Mouse (Mus musculus) CH12.LX (cell line): ENCODE results near the gene Unc80. TPM values are rescaled to one million over a fixed set of nuclear protein-coding genes. Genes with fewer than 3 reads are reported as not detected.

Experiments
- DNase-seq: peaks from one replicate; pipeline ENCODE4 v3.0.0-alpha.2; 2013; ENCODE audit errors: extremely low read depth
- H3K27ac ChIP-seq: 2 replicates; pipeline ENCODE4 v1.5.1; 2012; ENCODE audit warnings: low read depth, mild to moderate bottlenecking, control low read depth, moderate library complexity; ENCODE audit not compliant: insufficient read depth
- H3K27me3 ChIP-seq: replicated peaks from 2 replicates; pipeline ENCODE3; 2012; ENCODE audit warnings: inconsistent platforms
- H3K36me3 ChIP-seq, 2 experiments: replicated peaks in 1 of 2; 2 replicates each; pipeline versions ENCODE3 to v1.6.1; 2012; ENCODE audit warnings: inconsistent platforms in 1 of 2, low read length in 1 of 2, mild to moderate bottlenecking in 1 of 2, mixed read lengths in 1 of 2, moderate library complexity in 1 of 2; ENCODE audit not compliant: control insufficient read depth in 1 of 2, insufficient read depth in 1 of 2
- H3K4me1 ChIP-seq, 2 experiments: 2 replicates each; pipeline ENCODE4 v1.6.1; 2012; ENCODE audit warnings: inconsistent platforms in 1 of 2, moderate library complexity in 1 of 2; ENCODE audit not compliant: insufficient read depth in 2 of 2, control insufficient read depth in 1 of 2
- H3K4me2 ChIP-seq: 2 replicates; pipeline ENCODE4 v1.6.1; 2012; ENCODE audit warnings: low read depth, mild to moderate bottlenecking, control low read depth; ENCODE audit not compliant: poor library complexity, insufficient read depth, severe bottlenecking
- H3K4me3 ChIP-seq, 3 experiments: fragments of 150-350 bp in 1 of 3; sonication (generic) in 1 of 3; replicated peaks in 1 of 3; 2 replicates each; pipeline versions ENCODE3 to v1.5.1; 2011 to 2012; ENCODE audit warnings: low read depth in 2 of 3, low read length in 2 of 3, mild to moderate bottlenecking in 2 of 3, moderate library complexity in 2 of 3, control low read depth in 1 of 3, improper control_type of control experiment in 1 of 3, inconsistent platforms in 1 of 3, mixed read lengths in 1 of 3; ENCODE audit not compliant: poor library complexity in 1 of 3
- H3K79me2 ChIP-seq: replicated peaks from 2 replicates; pipeline ENCODE4 v1.6.1; 2012; ENCODE audit warnings: mild to moderate bottlenecking, moderate library complexity; ENCODE audit not compliant: control insufficient read depth, poor library complexity, insufficient read depth, severe bottlenecking; ENCODE audit errors: extremely low read depth
- H3K9ac ChIP-seq: 2 replicates; pipeline ENCODE4 v1.6.1; 2012; ENCODE audit warnings: low read depth, mild to moderate bottlenecking, control low read depth, moderate library complexity; ENCODE audit not compliant: insufficient read depth
- H3K9me3 ChIP-seq: replicated peaks from 2 replicates; pipeline ENCODE3; 2012; ENCODE audit warnings: low read length, inconsistent platforms, mixed read lengths
- BHLHE40 ChIP-seq: IDR thresholded peaks from 2 replicates; pipeline ENCODE4 v1.6.1; 2011; ENCODE audit warnings: mild to moderate bottlenecking, low read depth, low read length, improper control_type of control experiment
- CTCF ChIP-seq, 2 experiments: IDR thresholded peaks in 1 of 2; conservative IDR thresholded peaks in 1 of 2; 2 replicates each; pipeline ENCODE4 v1.5.1; 2011 to 2012; ENCODE audit warnings: low read depth in 2 of 2, low read length in 2 of 2, improper control_type of control experiment in 1 of 2, inconsistent platforms in 1 of 2, mild to moderate bottlenecking in 1 of 2, moderate library complexity in 1 of 2
- E2F4 ChIP-seq: IDR thresholded peaks from 2 replicates; pipeline ENCODE4 v1.6.1; 2011; ENCODE audit warnings: low read depth, low read length, improper control_type of control experiment; ENCODE audit not compliant: insufficient replicate concordance
- ELF1 ChIP-seq: IDR thresholded peaks from 2 replicates; pipeline ENCODE4 v1.6.1; 2014; ENCODE audit warnings: low read depth, mild to moderate bottlenecking, inconsistent platforms, low read length, improper control_type of control experiment
- ETS1 ChIP-seq: conservative IDR thresholded peaks from 2 replicates; pipeline ENCODE4 v1.6.1; 2012; ENCODE audit warnings: low read depth, mild to moderate bottlenecking, inconsistent platforms, low read length, improper control_type of control experiment, moderate library complexity
- GABPA ChIP-seq: IDR thresholded peaks from 2 replicates; pipeline ENCODE4 v1.6.1; 2012; ENCODE audit warnings: low read depth, low read length, improper control_type of control experiment, inconsistent platforms; ENCODE audit not compliant: insufficient replicate concordance
- JUN ChIP-seq: IDR thresholded peaks from 2 replicates; pipeline ENCODE4 v1.6.1; 2011; ENCODE audit warnings: low read depth, mild to moderate bottlenecking, low read length, improper control_type of control experiment, moderate library complexity; ENCODE audit not compliant: insufficient read depth
- KAT2A ChIP-seq: IDR thresholded peaks from 2 replicates; pipeline ENCODE4 v1.6.1; 2012; ENCODE audit warnings: low read length, improper control_type of control experiment, inconsistent platforms; ENCODE audit not compliant: insufficient replicate concordance
- MAFK ChIP-seq: IDR thresholded peaks from 2 replicates; pipeline ENCODE4 v1.6.1; 2011; ENCODE audit warnings: low read length, improper control_type of control experiment; ENCODE audit not compliant: insufficient replicate concordance
- MAX ChIP-seq: IDR thresholded peaks from 2 replicates; pipeline ENCODE4 v1.6.1; 2011; ENCODE audit warnings: low read length, improper control_type of control experiment
- MAZ ChIP-seq: IDR thresholded peaks from 2 replicates; pipeline ENCODE4 v1.6.1; 2012; ENCODE audit warnings: low read depth, mild to moderate bottlenecking, inconsistent platforms, low read length, improper control_type of control experiment, moderate library complexity
- MYC ChIP-seq: IDR thresholded peaks from 2 replicates; pipeline ENCODE4 v1.6.1; 2011; ENCODE audit warnings: low read depth, mild to moderate bottlenecking, improper control_type of control experiment, low read length
- NRF1 ChIP-seq: IDR thresholded peaks from 2 replicates; pipeline ENCODE4 v1.6.1; 2014; ENCODE audit warnings: low read depth, mild to moderate bottlenecking, inconsistent platforms, low read length, improper control_type of control experiment, moderate library complexity
- PAX5 ChIP-seq: IDR thresholded peaks from 2 replicates; pipeline ENCODE4 v1.6.1; 2012; ENCODE audit warnings: low read length, inconsistent platforms, mixed read lengths
- POLR2A ChIP-seq: IDR thresholded peaks from 2 replicates; pipeline ENCODE4 v1.6.1; 2011; ENCODE audit warnings: low read depth, mild to moderate bottlenecking, improper control_type of control experiment, low read length
- POLR2AphosphoS2 ChIP-seq: IDR thresholded peaks from 2 replicates; pipeline ENCODE4 v1.6.1; 2011; ENCODE audit warnings: low read depth, low read length, improper control_type of control experiment
- RAD21 ChIP-seq: IDR thresholded peaks from 2 replicates; pipeline ENCODE4 v1.6.1; 2011; ENCODE audit warnings: low read depth, mild to moderate bottlenecking, low read length, improper control_type of control experiment, moderate library complexity
- RCOR1 ChIP-seq: conservative IDR thresholded peaks from 2 replicates; pipeline ENCODE4 v1.6.1; 2012; ENCODE audit warnings: low read depth, mild to moderate bottlenecking, inconsistent platforms, low read length, improper control_type of control experiment
- SIN3A ChIP-seq: IDR thresholded peaks from 2 replicates; pipeline ENCODE4 v1.6.1; 2012; ENCODE audit warnings: low read length, improper control_type of control experiment, inconsistent platforms
- TBP ChIP-seq: conservative IDR thresholded peaks from 2 replicates; pipeline ENCODE4 v1.6.1; 2011; ENCODE audit warnings: low read depth, low read length, improper control_type of control experiment
- TCF12 ChIP-seq: IDR thresholded peaks from 2 replicates; pipeline ENCODE4 v1.6.1; 2014; ENCODE audit warnings: low read depth, mild to moderate bottlenecking, inconsistent platforms, low read length, improper control_type of control experiment
- UBTF ChIP-seq: IDR thresholded peaks from 2 replicates; pipeline ENCODE4 v1.6.1; 2012; ENCODE audit warnings: low read depth, mild to moderate bottlenecking, inconsistent platforms, low read length, improper control_type of control experiment, moderate library complexity
- USF1 ChIP-seq: IDR thresholded peaks from 2 replicates; pipeline ENCODE4 v1.6.1; 2014; ENCODE audit warnings: low read depth, mild to moderate bottlenecking, inconsistent platforms, low read length, improper control_type of control experiment
- USF2 ChIP-seq: conservative IDR thresholded peaks from 2 replicates; pipeline ENCODE4 v1.6.1; 2011; ENCODE audit warnings: low read depth, low read length, improper control_type of control experiment
- ZMIZ1 ChIP-seq: IDR thresholded peaks from 2 replicates; pipeline ENCODE4 v1.6.1; 2012; ENCODE audit warnings: low read depth, mild to moderate bottlenecking, inconsistent platforms, low read length, improper control_type of control experiment
- ZNF384 ChIP-seq: IDR thresholded peaks from 2 replicates; pipeline ENCODE4 v1.6.1; 2012; ENCODE audit warnings: low read depth, low read length, improper control_type of control experiment, inconsistent platforms
- dilution Hi-C: fragments of 300-500 bp; cut with MboI; formaldehyde crosslinking; loops from 2 replicates; pipeline ENCODE4 v1.14.3; 2020; ENCODE audit warnings: low sequenced_read_pairs; ENCODE audit not compliant: extremely low pct_unique_long_range_greater_than_20kb, extremely low pct_ligation_motif_present
- in situ Hi-C: fragments of 300-500 bp; cut with MboI; formaldehyde crosslinking; loops from 3 replicates; pipeline ENCODE4 v1.14.3; 2019; ENCODE audit warnings: low sequenced_read_pairs, low pct_ligation_motif_present, low pct_unique_long_range_greater_than_20kb, mixed read lengths
- polyA plus RNA-seq: library from polyadenylated mRNA; unstranded; fragments of >175 nt; gene quantifications from 2 replicates; pipeline ENCODE4 v1.2.1, GENCODE M21; 2012; ENCODE audit warnings: low read depth; ENCODE audit not compliant: insufficient read length
- total RNA-seq, 2 experiments: library from RNA; depleted of rRNA; stranded (reverse); fragments of 300-350 nt in 1 of 2; fragments of >200 nt in 1 of 2; gene quantifications; 2 replicates each; pipeline ENCODE4 v1.2.3; 2012 to 2014

The Unc80 gene
- total and polyA plus RNA-seq, 3 experiments: 0.04 to 0.11 (median 0.04) TPM

DNA sequence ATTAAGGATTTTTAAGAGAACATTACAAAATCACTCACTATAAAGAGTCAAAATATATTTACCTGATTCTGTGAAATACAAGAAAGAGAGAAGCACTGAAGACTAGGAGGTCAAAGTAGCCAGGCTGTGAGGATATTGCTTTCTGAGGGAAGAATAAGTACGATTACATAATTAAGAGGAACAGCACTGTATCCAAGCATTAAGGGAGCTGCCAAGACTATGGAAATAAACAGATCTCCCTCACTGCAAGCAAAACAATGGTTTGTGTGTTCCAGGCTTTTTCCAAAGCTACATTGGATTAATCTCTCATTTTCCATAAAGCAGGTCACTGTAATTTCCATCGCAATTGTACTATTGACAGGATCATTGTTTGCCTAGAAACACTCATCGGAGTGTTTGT lies 14.6 kb downstream of the Unc80 start:
- no peaks in the 10 kb centered on the region for H3K4me1 ChIP-seq
- no peak overlapping the region for H3K4me3 ChIP-seq
- H3K4me2 ChIP-seq: no peak overlapping the region
- no peak overlapping the region for H3K9ac ChIP-seq
- no peaks in the 10 kb centered on the region for H3K9me3 ChIP-seq
- H3K79me2 ChIP-seq: no peaks in the 10 kb centered on the region
- in situ Hi-C loops: no loop called here
- no peak for DNase-seq
- TF ChIP-seq BHLHE40: no peak
- no peak for TF ChIP-seq E2F4
- TF ChIP-seq KAT2A: no peak
- no peak for TF ChIP-seq ELF1
- H3K27me3 ChIP-seq: no peaks in the 10 kb centered on the region
- dilution Hi-C loops: no loop called here
- no peak overlapping the region for H3K27ac ChIP-seq
- no peaks in the 10 kb centered on the region for H3K36me3 ChIP-seq

GRCm38 (mm10) chr1:66493064-66493463 lies 24.9 kb downstream of the Unc80 start:
- no peak for DNase-seq

GRCm38 (mm10) chr1:66495310-66496012 lies 27.3 kb downstream of the Unc80 start:
- dilution Hi-C loops: no loop called here
- TF ChIP-seq PAX5 (no peak), POLR2A (no peak), USF2 (no peak), MYC (no peak), MAX (no peak), UBTF (no peak), ETS1 (no peak), SIN3A (no peak), MAFK (no peak), POLR2AphosphoS2 (no peak), TCF12 (no peak), CTCF (conservative IDR thresholded peaks at IDR 0.05 in 1 of 2, IDR thresholded peaks at IDR 0.05 in 1 of 2; ENCODE audit: low read depth in 2 of 2, low read length in 2 of 2) (no peak), NRF1 (no peak), GABPA (no peak), ZNF384 (no peak), KAT2A (no peak), E2F4 (no peak)
- Histone ChIP-seq H3K27me3 (no peaks in the 10 kb centered on the region), H3K4me1 (no peaks in the 10 kb centered on the region), H3K36me3 (no peaks in the 10 kb centered on the region), H3K4me3 (no peak overlapping the region), H3K9me3 (no peaks in the 10 kb centered on the region), H3K27ac (no peak overlapping the region), H3K9ac (no peak overlapping the region), H3K79me2 (no peaks in the 10 kb centered on the region), H3K4me2 (no peak overlapping the region)
- DNase-seq: no peak
- in situ Hi-C loops: no loop called here

More at GRCm38 (mm10) chr1:66493064-66493463, 24.9 kb downstream of the Unc80 start:
- H3K27me3 ChIP-seq: no peaks in the 10 kb centered on the region
- in situ Hi-C loops (no loop called here), dilution Hi-C loops (no loop called here)
- H3K4me2 ChIP-seq: no peak overlapping the region
- H3K79me2 ChIP-seq: no peaks in the 10 kb centered on the region
- TF ChIP-seq POLR2A (no peak), TCF12 (no peak), ZNF384 (no peak), RAD21 (no peak), POLR2AphosphoS2 (no peak), ZMIZ1 (no peak), RCOR1 (no peak), CTCF (conservative IDR thresholded peaks at IDR 0.05 in 1 of 2, IDR thresholded peaks at IDR 0.05 in 1 of 2; ENCODE audit: low read depth in 2 of 2, low read length in 2 of 2) (no peak), JUN (no peak), TBP (no peak), USF1 (no peak), MAZ (no peak)
- H3K9ac ChIP-seq: no peak overlapping the region
- no peak overlapping the region for H3K27ac ChIP-seq
- no peak overlapping the region for H3K4me3 ChIP-seq
- H3K9me3 ChIP-seq: no peaks in the 10 kb centered on the region
- H3K36me3 ChIP-seq: no peaks in the 10 kb centered on the region
- no peaks in the 10 kb centered on the region for H3K4me1 ChIP-seq
